Mouse (Mus musculus): Measurements from ENCODE around the gene Nptx1.

DNA sequence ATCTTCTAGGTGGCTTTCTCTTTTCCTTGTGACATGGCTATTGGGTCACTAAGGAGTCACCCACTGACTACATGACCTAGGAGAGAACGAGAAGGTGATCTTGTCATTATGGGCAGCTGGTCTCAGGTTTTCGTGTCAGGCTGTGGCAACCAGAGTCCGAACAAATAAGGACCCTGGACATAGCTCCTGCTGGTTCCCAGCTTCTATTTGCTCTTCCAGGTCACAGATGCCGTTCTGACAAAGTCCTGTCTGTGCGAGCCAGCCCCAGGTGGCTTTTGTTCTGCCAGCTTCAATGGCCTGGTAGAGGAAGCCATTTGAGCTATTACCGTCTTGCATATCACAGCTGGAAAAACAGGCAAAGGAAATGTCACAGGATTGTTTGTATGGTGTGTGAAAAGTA, 14.7 kb upstream of the Nptx1 start:
- TF ChIP-seq GATA1 (IDR thresholded peaks at IDR 0.05; ENCODE audit: borderline replicate concordance, low read length) (no peak), FLI1 (IDR thresholded peaks at IDR 0.05; ENCODE audit: low read length) (no peak)

All from megakaryocyte, embryonic 14.5 days (primary cell).